Mouse (Mus musculus) A20 (cell line): ENCODE results near the gene Plekhd1.

Experiments used
- DNase-seq: peaks from one replicate; pipeline ENCODE4 v3.0.0-alpha.2; 2011; ENCODE audit warnings: low read depth, low spot score

Gene Plekhd1

DNA sequence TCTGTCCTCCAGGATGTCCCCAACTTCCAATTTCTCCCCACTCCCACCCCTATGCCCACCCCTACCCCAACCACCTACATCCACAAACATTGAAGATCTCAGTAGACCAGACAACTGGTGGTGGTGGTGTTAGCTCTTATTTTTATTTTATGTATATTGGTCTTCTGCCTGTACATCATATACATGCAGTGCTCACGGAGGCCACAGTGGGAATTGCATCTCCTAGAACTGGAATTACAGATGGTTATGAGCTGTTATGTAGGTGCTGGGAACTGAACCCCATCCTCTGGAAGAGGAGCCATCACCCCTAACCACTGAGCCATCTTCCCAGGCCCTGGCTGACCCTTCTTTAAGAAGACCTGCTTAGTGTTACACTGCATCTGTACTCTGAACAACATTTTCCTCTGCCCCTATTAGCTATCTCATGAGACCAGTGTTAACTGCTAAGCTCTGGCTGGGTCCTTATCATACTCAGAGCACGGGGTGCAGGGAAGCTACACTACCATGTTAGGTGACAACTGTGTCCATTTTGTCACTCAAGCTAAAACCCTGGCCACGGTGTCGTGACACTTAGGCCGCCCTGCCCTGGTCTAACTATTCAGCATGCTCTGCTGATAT lies 6.2 kb downstream of the Plekhd1 start:
- DNase-seq, result no peak

DNA sequence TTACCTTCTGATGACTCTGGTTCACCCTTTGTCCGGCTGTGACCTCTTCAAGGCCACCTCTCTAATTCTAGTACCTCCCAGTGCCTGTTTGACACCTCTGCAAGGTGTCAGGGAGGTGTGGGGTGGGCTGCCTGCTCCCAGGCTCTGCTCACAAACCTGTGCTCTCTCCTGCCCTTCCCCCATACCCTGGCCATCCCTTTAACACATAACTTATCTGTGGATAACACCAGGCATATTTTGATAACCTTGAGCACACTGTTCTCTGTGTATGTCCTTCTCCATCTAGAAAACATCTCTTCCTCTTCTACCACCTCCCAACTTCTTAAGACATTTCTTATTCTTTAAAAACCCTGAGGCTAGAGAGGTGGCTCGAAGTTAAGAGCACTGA lies 6.7 kb downstream of the Plekhd1 start:
- DNase-seq, result no peak

DNA sequence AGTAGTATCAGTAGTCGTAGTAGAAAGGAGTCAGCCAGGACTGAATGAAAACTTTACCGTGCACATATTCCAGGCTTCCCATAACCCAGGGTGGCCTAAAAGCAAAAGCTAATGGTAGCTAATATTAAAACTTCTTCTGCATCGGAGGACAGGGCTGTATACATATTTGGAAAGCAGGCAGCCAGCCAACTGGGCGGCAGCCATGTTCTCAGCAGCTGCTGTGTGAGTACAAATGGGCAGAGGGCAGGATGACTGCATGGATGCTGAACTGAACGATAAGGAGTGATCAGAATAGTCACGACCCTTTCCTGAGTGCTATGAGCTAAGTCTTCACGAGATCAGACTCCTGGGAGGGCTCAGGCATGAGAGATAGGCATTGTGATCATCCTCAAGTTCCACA lies 8.9 kb downstream of the Plekhd1 start:
- DNase-seq, result no peak

DNA sequence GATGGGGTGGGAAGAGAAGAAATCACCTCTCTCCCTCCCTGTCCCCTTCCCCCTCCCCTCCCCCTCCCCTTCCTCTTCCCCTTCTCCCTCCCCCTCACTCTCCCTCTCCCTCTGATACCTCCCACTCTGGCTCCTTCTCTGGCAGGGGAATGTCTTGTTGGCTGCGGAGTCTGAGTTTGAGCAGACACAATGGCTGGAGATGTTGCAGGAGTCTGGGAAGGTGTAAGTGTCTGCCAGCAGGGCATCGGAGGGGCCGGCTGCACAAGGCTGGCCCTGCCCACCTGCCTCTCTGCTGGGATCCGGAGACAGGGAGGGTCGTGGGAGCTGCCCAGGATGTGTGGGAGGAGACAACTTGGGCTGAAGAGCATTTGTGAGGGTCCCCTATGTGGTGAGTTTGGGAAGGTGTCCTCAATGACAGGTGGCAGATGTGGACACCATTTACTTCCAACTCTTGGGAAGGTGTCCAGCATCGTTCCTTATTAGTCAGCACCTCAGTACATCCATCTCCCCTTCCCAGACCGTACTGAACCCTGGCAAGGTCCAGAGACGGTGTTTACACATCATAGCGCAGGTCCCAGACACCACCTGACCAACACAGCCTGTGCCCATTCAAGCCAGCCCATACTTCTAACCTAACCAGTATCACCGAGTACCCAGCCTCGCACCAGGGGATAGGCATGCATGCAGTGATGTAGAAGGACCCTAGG lies 14.0 kb downstream of the Plekhd1 start:
- DNase-seq, result no peak

DNA sequence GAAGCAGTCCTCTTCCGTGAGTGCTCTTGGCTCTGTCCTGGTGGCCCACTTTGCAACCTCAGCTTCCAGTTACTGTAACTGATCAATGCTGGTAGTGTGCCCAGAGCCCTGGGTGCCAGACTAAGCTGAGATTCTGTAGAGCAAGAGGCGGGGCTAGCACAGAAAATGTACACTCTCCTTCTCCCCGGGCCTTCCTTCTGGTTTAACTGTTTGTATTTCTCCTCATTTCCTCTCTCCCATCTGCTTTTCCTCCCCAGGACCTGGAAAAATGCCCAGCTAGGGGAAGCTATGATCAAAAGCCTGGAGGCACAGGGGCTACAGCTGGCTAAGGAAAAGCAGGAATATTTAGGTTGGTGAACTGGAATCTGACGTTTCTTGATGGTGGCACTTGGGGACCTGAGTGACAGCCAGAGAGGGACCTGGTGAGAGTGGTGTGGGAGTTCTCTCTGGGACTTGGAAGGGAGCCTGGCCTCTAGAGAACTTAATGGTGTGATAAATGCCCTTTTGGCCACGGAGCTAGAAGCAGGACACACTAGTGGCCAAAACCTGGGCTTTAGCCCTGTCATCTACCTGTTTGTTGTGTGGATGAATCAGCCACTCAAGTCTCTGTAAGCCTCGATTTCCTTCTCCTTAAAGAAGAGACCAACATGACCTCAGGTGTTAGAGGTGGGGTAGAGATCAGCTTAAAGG lies 14.7 kb downstream of the Plekhd1 start:
- no peak for DNase-seq

DNA sequence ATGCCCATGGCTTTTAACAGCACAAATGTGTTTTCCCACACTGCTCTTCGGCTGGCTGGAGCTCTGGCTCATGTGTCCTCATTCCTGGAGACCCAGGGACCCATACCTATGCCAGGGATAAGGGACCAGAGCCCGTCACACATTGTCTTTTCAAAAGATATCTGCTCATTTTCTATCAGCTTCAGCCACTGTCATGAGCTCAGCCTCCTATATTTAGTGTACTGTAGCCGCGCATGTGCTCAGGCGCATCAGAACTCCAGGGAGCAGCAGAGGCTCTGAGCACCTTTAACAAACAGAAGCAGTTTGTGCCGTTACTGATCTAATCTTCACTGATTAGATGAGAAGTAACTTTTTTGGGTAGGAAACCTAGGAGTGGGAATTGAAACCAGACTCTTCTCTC lies 23.5 kb downstream of the Plekhd1 start:
- no peak for DNase-seq

DNA sequence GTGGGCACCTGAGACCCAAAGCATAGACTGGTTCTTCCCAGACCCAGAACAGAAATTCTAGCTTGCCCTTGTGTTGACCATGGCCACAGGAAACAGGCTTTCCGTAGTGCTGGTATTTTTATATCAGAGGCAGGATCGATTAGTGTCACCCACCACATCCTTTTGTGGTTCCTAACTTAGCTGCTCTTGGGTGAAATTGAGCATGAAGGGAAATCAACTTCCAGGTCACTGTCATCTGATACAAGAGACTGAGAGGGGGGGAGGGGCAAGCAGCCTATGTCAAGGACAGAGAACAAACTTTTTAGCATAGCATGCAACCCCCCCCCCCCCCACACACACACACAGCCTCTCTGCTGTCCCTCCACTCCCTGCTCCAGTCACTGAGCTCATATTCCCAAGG lies 26.8 kb downstream of the Plekhd1 start:
- DNase-seq, result no peak

DNA sequence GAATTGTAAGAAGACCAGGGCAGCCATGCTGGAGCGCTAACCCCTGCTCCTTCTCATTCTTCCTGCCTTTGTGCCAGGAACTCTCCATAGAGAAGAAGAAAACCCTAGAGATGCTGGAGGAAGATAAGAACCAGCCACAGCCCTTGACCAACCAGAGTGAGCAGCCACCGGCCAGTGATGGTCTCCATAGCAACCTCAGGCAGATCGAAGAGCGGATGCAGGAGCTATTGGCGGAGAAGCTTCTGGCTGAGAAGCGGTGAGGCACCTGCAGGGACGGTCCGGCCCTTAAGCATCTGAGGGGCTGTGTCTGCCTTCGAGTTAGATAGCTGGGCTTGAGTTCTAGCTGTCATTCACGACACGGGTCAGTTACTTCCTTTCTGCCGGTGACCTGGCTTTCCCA lies 28.1 kb downstream of the Plekhd1 start:
- DNase-seq, result no peak

DNA sequence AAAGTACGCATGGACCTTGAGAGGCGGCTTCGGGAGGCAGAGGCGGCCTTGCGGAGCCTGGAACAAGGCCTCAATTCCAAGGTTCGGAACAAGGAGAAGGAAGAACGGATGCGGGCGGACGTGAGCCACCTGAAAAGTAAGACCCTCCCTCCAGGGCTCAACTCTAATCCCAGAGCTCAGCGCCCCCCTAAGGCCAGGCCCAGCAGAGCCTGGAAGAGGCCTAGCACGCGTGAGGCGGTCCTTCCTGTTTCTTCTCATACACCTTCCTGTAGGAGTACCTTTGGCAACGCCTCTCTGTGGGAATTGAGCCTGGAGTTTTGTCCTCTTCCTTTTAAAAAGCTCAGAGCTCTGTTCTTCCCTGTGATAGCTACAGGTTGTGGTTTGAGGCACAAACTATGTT lies 29.1 kb downstream of the Plekhd1 start:
- no peak for DNase-seq

DNA sequence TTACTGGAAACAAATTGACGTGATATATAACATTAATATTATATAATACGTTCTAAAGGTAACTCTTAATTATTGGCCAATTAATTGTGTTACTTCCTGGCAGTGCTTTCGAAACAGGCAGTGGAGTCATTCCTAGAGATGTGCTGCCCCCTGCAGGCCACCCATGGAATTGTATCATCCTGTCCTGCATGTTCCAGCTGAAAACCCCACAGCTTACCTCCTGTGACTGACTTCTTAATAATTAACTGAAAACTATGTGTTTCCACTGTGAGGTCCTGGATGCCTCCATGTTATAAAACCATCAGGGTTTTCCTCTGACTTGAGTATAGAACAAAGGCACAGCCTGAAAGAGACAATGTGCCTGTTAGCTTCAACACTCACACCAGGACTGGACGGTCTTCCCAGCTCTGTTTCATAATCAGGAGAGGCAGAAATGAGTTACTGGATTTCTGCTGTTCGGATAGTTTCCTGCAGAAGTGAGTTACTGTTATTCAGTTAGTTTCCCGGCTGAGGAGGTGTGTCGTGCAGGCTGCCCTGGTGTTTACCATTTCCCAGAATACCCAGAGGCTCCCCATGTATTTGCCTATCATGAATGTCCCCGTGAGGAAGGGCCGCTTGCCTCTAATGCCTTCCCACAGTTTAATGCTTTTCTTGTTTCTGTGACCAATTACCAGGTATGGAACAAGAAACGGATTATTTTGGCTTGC lies 32.6 kb downstream of the Plekhd1 start:
- DNase-seq, result peak; percentile 71

DNA sequence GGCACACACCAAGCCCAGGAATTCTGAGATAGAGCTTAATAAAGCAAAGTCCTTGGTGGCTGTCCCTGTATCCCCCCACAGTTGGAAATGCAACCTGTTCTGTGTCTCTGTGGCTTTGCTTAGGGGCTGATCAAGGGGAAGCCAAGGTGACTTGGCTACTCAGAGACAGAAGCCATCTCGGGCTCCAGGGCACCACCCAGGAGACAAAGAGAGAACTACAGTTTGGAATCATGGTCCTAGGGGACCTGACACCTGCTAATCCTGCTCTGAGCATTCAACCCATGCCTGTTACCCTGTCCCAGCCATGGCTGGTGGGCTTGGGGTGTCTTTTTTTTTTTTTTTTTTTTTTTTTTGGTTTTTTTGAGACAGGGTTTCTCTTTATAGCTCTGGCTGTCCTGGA lies 35.8 kb downstream of the Plekhd1 start:
- DNase-seq, result no peak

DNA sequence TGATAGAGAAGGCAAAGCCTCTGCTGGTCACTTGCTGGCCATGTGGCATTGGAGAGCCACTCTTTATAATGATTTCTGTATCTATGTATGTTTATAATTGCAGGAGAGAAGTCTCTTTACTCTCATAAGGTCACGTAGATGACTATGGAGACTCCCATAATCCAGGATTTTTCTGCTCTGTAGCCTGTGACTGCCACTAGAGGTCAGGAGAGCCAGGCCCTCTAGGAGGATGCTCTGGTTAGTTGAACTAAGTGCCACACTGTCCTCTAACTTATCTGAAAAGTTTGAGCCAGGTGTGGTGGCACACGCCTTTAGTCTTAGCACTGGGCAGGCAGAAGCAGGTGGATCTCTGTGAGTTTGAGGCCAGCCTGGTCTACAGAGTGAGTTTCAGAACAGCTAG lies 36.4 kb downstream of the Plekhd1 start:
- no peak for DNase-seq

DNA sequence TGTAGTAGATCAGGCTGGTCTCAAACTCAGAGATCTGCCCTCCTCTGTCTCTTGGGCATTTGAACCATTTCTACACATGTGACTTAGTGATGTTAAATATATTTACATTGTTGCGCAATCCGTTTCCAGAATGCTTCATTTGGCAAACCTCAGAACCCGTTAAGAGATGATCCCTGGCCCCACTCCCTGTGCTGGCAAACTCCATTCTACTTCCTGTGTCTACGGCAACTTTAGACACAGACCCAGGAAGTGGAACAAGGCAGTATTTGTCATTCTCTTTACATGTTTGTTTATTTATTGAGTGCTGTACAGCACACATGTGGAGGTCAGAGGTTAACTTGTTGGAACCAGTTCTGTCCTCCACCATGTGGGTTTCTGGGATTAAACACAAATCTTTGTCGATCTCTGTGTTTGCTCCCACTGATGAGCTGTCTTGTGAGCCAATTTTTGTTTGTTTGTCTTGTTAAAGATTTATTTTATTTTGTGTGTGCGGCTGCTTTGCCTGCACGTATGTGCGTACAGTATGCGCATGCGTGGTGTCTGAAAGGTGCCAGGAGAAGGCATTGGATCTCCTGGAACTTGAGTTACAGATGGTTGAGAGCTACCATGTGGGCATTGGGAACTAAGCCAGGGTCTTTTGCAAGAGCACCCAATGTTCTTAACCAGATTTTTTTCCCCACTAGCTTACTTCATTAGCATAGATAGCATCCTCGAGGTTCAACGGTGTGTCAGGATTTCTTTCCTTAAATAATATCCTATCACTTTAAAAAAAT lies 37.6 kb downstream of the Plekhd1 start:
- no peak for DNase-seq

DNA sequence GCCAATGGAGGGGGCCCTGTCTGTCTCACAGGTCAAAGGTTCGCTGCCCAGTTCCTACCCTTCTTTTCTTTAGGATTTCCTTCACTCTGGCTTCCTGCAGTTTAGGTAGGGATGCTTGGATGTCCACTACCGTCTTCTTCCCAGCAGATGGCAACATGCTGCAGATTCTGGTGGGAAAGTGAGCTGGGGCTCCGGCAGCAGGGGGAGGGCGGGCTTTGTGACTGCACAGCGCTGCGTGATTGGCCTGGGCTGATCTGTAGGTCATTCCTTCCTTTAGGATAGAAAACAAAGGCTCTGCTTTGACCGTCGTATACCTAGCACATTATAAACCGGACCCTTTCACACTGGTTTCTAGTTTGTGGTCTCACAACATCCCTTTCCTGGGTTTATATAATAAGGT lies 38.2 kb downstream of the Plekhd1 start:
- DNase-seq, result no peak

DNA sequence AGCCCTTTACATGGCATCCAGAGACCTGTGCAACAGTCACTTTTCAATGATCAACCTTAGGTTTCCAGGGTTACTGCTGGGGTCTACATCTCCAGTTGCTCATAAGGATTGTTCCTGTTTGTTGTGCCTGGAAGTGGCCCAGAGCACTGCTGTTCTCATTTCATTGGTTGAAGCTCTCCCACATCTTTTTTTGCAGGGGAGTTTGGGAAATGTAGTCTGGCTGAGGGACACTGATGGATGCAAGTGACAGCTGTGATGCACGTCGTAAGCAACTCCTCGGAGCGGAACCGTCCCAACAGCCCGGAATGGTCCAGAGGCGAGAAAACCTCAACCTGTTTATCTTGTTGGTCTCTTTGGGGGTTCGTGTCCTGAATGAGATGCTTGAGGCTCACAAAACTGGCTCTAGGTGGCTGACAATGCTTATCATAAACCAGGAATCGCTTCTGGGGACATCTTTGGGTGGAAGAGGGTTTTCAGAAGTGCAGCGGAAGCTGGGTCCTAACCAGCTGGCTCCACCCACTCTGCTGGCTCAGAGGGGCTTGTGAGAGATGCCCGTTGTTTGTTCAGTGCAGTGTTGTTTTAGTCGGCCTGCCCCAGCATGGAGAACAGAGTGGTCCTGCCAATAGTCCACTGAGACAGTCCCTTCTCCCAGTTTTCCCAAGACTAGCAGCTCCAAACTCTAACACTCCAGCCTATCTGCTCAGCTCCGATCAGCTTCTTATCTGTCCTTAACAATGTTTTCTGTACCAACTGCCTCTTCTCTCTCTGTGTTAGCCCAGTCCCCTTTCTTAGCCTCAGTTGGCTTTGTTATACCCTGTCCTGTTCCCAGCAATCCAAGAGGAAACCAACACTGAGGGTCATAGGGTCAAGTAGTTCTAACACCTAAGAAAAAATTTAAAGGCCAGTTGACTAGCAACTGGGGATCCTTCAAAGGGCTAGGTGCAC lies 42.4 kb downstream of the Plekhd1 start:
- no peak for DNase-seq

DNA sequence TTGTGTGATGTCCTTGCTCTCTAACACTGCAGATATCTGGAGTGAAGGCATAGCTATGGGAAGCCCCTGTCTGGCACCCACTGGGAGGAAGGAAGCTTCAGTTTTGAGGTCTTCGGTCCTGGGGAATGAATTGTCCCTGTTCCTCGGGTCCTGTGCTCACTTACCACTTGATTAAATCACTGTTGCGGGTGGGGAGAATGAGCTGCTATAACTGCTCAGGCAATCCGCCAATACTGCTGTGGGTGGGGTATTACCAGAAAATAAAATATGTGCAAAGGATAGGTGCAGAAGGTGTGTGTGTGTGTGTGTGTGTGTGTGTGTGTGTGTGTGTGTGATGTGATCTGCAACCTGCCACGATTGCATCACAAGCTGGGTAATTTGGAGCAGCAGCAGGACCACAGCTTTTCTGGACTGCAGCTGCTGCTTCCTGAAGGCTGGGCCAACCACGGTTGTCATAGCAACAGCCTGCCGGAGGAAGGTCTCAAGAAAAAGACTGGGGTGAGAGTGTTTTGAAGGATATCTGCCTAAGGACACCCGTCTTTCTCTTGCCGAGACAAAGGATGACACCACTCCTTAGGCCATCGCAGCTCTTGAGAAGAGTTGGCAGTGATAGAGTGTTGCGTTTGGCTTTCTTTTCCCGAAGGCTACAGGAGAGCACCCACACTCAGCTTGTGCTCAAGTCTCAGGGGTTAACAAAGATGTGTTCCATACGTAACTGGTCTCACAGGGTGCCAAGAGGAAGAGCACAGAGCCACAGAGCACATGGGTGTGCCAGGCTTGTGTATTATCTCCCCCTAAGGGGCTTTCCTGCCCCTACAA lies 44.3 kb downstream of the Plekhd1 start:
- DNase-seq, result peak; percentile 25

DNA sequence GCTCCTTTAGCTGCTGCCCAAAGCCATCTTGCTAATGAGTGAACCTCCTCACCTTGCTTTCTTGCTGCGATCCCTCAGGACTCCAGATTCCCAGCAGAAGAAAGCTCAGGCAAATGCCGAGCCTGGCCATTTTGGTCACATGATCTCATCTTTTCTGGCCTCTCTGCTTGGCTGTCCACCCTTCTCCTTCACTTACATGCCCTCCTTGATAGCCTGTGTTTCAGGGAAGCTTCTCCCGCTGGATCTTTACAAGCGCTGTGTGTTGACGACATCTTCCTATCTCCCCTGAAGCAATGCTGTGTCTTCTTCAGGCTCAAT lies 44.9 kb downstream of the Plekhd1 start:
- no peak for DNase-seq

DNA sequence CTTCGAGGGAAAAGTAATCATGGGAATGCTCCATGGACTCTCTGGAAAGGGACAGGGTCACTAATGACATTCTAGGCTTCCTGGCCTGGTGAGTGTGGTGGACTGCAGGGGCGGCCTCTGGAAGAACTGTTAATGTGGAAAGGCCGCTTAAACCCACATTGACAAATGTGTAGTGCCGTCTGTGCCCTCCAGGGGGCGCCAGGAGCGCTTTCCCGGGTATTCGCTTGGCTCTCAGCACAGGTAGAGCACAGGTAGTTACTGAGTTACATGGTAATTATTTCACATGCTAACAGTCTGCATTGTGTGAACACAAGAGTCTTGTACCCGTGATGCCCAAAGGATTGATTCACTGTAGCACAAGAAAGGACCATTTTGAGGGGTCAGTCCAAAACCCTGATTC lies 47.1 kb downstream of the Plekhd1 start:
- peak; percentile 44 for DNase-seq

DNA sequence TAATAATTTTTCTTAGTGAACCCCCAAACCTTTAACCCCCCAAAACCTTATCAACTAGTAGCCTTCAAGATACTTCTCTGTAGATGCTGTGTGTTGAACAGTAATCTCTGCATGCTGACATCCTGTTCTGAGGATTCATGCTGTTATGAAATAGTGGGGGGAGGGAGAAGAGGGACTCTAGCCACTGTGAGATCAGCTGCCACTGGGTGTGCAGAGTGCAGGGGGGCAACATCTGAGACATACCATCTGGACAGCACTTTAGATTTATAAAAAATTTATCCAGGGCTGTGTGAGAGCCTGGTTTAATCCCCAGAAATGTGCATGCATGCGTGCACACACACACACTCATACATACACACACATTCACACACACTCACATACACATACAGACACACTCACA lies 52.2 kb downstream of the Plekhd1 start:
- no peak for DNase-seq
